Mouse (Mus musculus): ENCODE results near the gene Tenm2. TPM values are rescaled to one million over a fixed set of nuclear protein-coding genes. Genes with fewer than 3 reads are reported as not detected.

Gene Tenm2
- polyA plus RNA-seq, 1 experiment from 2014 or later = 5.5 TPM

DNA sequence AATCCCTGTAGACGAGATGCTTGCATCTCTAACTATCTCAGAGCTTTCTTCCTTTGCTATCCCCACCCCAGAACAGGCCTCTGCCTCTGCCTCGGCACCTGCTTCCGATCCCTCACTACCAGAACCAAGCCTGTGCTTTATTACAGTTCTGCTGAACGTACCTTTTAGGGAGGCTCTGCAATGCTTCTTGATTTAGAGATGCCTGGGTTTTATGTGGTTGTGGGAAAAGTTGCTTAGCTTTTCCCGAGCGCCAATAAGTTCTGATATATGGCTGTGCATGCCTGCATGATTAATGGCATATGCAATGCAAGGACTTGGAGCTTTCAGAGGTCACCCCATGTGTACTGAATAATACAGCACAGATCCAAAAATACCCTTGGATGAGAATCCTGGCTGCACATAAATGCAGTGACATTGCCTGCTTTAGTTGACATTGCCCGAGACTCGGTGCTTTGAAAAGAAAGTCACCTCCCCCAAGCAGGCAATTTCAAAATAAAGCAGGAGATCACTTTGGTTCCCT lies 1114.3 kb downstream of the Tenm2 start:
- Histone ChIP-seq H3K9ac (no peak overlapping the region), H3K27ac (replicated peaks) (no peak overlapping the region), H3K4me3 (replicated peaks) (no peak overlapping the region), H3K27me3 (no peaks in the 10 kb centered on the region), H3K4me2 (replicated peaks) (no peak overlapping the region), H3K36me3 (no peaks in the 10 kb centered on the region), H3K4me1 (0 out of 2 replicates have a peak, but pooled peaks cover 3% of the 10 kb centered on the region), H3K9me3 (replicated peaks) (no peaks in the 10 kb centered on the region)
- WGBS = 48% methylated on average over 8 of the region's 8 CpGs
- no peak for ATAC-seq (ENCODE audit: insufficient number of reproducible peaks, low FRiP score, low TSS enrichment, low read depth)

DNA sequence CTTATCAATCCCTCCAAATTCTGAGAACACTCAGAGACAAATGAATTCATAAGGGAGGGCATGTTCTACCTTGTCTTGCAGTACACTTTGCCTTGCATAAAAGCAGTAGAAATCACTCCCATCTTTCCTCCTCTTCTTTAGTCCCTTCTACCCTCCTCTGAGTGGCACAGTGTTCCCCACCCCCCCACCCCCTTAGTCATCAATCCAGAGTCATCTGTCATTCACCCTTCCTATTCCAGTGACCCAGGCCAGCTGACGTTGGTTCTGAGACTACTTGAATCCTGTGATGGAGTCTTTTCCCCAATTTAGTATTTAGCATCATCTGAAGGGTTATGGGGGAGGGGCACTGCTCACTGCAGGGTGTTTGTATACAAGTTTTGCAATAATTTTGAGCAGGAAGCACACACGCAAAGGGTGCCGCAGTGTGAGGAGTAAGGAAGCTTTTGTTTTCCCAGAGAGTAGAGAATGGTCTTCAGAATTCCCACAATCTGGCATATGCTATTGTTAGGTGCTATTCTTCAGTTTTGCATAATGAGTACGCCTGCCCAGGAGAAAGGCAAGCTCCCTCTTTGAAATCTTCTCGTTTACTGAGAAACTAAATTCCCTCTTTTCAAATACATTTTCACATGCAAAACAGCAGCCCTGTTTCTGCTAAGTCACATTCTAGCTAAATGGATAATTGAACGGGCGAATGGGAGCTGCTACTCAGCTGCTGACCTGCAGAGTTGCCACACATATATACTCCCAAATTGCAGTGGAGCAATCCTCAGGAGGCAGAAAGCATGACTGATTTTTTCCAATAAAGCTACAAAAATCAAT lies 1115.0 kb downstream of the Tenm2 start:
- no peak overlapping the region for H3K4me3 ChIP-seq (replicated peaks)
- WGBS = 55% methylated on average over 7 of the region's 7 CpGs
- H3K27me3 ChIP-seq = no peaks in the 10 kb centered on the region

DNA sequence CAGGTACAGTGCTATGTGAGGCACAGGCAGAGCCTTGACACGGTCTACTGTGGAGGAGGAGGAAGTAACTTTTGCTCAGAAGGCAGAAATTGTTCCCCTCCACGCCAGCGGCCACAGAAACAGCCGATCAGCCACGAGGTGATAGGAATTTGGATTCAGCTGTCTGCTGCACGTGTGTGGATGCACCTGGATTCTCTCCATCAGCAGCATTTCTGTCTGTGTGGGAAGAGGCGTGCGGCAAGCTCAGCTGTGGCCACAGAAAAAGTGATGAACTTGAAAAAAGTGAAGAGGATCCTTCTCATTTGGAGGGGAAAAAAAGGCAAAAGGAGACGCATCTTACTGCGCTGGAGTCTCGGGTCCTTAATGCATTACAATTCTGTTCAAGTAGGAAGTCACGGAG lies 1122.4 kb downstream of the Tenm2 start:
- H3K36me3 ChIP-seq = no peaks in the 10 kb centered on the region
- H3K4me2 ChIP-seq (replicated peaks) = no peak overlapping the region
- no peak overlapping the region for H3K4me3 ChIP-seq (replicated peaks)
- no peak overlapping the region for H3K27ac ChIP-seq (replicated peaks)
- H3K4me1 ChIP-seq = peaks cover 9% of the 10 kb centered on the region; the same call in 1 of the 2 replicates
- H3K9me3 ChIP-seq (replicated peaks) = no peaks in the 10 kb centered on the region
- H3K27me3 ChIP-seq = no peaks in the 10 kb centered on the region
- 79% methylated on average over 12 of the region's 12 CpGs for WGBS
- ATAC-seq (ENCODE audit: insufficient number of reproducible peaks, low FRiP score, low TSS enrichment, low read depth) = no peak
- H3K9ac ChIP-seq = no peak overlapping the region

More for the DNA sequence above, 1115.0 kb downstream of the Tenm2 start:
- 0 out of 2 replicates have a peak, but pooled peaks cover 3% of the 10 kb centered on the region for H3K4me1 ChIP-seq
- no peaks in the 10 kb centered on the region for H3K36me3 ChIP-seq
- no peak overlapping the region for H3K9ac ChIP-seq
- H3K9me3 ChIP-seq (replicated peaks) = no peaks in the 10 kb centered on the region
- H3K27ac ChIP-seq (replicated peaks) = no peak overlapping the region
- no peak overlapping the region for H3K4me2 ChIP-seq (replicated peaks)
- ATAC-seq (ENCODE audit: insufficient number of reproducible peaks, low FRiP score, low TSS enrichment, low read depth) = no peak

DNA sequence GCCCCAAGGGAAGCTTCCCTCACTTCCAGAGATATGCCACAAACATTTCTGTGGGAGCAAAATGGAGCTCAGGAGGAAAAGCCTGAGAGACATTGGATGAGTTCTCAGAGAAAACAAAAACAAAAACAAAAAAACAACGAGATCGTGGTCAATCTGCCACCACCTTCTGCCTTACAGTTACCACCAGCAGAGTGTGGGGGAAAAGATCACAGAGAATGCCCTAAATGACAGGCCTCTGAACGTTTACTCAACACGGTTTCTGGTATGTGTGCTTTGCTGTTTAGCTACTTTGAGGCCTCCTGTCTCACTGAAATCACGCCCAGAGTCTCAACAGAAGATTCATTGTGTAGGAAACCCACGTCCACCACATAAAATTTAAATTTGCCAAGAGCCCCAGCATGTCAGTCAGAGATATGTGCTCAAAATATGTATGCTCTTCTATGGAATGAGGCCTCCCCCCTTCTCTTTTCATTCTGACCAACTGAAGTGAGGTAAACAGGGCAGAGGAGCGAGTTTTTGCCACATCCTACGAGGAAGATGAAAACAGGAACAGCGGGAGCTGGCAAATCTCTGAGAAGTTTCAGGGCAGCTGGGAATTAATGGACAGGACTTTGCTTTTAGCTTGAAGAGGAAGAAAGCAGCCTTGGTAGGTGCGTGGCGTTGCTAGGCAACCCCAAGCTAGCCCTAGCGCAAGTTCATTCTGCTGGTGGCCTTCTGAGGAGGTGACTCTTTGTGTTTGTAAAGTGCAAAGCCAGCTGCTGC lies 1126.6 kb downstream of the Tenm2 start:
- WGBS = 30% methylated on average over 12 of the region's 12 CpGs
- Histone ChIP-seq H3K9ac (no peak overlapping the region), H3K4me2 (replicated peaks) (no peak overlapping the region), H3K9me3 (replicated peaks) (no peaks in the 10 kb centered on the region), H3K4me1 (peaks cover 9% of the 10 kb centered on the region; the same call in 1 of the 2 replicates), H3K27me3 (no peaks in the 10 kb centered on the region), H3K27ac (replicated peaks) (0 out of 2 replicates have a peak overlapping the region, but pooled peaks have one; percentile 4), H3K4me3 (replicated peaks) (no peak overlapping the region), H3K36me3 (no peaks in the 10 kb centered on the region)
- no peak for ATAC-seq (ENCODE audit: insufficient number of reproducible peaks, low FRiP score, low TSS enrichment, low read depth)

DNA sequence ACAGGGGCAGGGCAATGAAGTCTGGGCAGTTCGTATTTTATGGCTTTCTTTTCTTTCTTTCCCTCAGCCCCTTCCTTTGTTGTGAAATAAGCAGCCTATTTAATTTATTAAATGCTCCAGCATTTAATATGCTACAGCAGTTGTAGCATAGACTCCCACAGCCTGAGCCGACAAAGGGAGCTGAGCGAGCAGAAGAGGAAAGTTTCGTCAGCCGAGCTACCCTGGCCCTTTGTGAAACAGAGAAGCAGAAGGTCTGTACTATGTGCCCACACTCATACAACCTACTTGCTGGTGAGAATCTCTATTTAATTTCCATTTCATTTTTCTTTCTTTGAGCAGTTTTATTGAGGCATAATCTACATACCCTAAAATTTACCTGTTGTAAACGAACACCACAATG lies 1127.9 kb downstream of the Tenm2 start:
- Histone ChIP-seq H3K4me1 (peaks cover 9% of the 10 kb centered on the region; the same call in 1 of the 2 replicates), H3K4me2 (replicated peaks) (no peak overlapping the region), H3K27ac (replicated peaks) (no peak overlapping the region), H3K27me3 (no peaks in the 10 kb centered on the region), H3K4me3 (replicated peaks) (no peak overlapping the region), H3K9ac (no peak overlapping the region), H3K9me3 (replicated peaks) (no peaks in the 10 kb centered on the region), H3K36me3 (no peaks in the 10 kb centered on the region)
- ATAC-seq (ENCODE audit: insufficient number of reproducible peaks, low FRiP score, low TSS enrichment, low read depth) = no peak
- WGBS = 73% methylated on average over 6 of the region's 6 CpGs

DNA sequence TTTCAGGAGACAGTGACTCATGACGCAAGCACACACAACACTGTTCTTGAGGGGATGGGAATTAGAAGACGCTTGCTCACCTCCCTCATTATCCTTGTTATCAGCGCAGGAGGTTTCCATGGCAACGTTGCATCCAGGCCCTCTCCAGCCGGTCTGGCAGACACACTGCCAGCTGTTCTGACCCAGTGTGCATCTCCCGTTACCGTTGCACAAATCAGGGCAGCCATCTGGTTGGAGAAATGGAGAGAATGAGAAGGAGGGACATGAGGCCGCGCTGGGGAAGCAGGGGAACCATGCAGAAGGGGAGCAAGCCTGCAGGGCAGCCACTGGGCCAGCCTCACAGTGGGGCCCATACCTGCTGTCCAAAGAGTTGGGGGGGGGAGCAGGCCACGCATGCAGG lies 1129.1 kb downstream of the Tenm2 start:
- Histone ChIP-seq H3K36me3 (no peaks in the 10 kb centered on the region), H3K4me1 (peaks cover 9% of the 10 kb centered on the region; the same call in 1 of the 2 replicates), H3K27ac (replicated peaks) (no peak overlapping the region), H3K9me3 (replicated peaks) (no peaks in the 10 kb centered on the region), H3K4me3 (replicated peaks) (no peak overlapping the region), H3K4me2 (replicated peaks) (no peak overlapping the region), H3K27me3 (no peaks in the 10 kb centered on the region), H3K9ac (no peak overlapping the region)
- ATAC-seq (ENCODE audit: insufficient number of reproducible peaks, low FRiP score, low TSS enrichment, low read depth) = peak; percentile 35; the same call in 1 of the 2 replicates
- 33% methylated on average over 10 of the region's 10 CpGs for WGBS

DNA sequence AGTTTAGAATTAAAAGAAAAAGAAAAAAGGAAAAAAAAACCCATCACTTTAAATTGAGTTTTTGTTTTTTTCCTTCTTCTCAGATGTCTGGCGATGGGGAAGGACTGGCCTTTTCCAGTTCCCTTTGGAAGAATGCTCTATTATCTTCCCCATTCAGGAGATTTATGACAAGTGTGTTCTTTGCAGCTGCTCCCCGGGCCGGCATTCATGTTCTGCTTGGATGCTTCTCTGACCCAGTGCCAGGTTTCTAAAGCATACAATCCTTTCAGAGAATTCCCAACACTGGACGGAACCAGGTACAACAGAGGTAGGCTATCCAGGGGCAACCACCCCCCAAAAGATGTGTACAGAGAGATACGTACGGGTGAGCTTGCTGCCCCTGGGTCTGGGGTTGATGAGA lies 1132.2 kb downstream of the Tenm2 start:
- no peak for ATAC-seq (ENCODE audit: insufficient number of reproducible peaks, low FRiP score, low TSS enrichment, low read depth)

DNA sequence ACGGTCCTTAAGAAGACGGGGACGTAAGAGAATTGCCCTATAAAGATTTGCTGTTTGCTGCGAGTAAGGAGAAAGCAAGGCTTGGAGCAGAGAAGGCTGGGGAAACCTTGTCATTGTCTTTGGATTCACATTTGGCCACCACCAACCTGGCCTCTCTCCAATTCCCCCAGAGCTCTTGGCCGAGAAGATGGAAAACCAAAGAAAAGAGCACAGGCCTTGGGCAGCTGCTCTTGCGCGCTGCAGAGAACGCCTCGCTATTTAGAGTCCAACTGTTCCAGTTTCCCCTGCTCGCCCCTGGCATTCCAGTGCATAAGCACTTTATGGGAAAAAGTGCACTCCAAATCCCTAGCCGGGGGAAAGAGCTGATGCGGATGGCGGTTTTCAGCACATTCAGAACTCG lies 1139.5 kb downstream of the Tenm2 start:
- Histone ChIP-seq H3K9me3 (replicated peaks) (no peaks in the 10 kb centered on the region), H3K36me3 (no peaks in the 10 kb centered on the region), H3K27me3 (no peaks in the 10 kb centered on the region), H3K4me2 (replicated peaks) (no peak overlapping the region), H3K4me3 (replicated peaks) (no peak overlapping the region), H3K27ac (replicated peaks) (no peak overlapping the region; the same call in 1 of the 2 replicates), H3K9ac (no peak overlapping the region), H3K4me1 (peaks cover 5% of the 10 kb centered on the region; the same call in 1 of the 2 replicates)
- 68% methylated on average over 14 of the region's 14 CpGs for WGBS
- ATAC-seq (ENCODE audit: insufficient number of reproducible peaks, low FRiP score, low TSS enrichment, low read depth) = no peak

More for the DNA sequence above, 1132.2 kb downstream of the Tenm2 start:
- WGBS = 59% methylated on average over 6 of the region's 6 CpGs
- Histone ChIP-seq H3K27ac (replicated peaks) (no peak overlapping the region), H3K27me3 (no peaks in the 10 kb centered on the region), H3K4me3 (replicated peaks) (no peak overlapping the region), H3K4me1 (no peaks in the 10 kb centered on the region), H3K9ac (no peak overlapping the region), H3K4me2 (replicated peaks) (no peak overlapping the region), H3K9me3 (replicated peaks) (no peaks in the 10 kb centered on the region), H3K36me3 (no peaks in the 10 kb centered on the region)

DNA sequence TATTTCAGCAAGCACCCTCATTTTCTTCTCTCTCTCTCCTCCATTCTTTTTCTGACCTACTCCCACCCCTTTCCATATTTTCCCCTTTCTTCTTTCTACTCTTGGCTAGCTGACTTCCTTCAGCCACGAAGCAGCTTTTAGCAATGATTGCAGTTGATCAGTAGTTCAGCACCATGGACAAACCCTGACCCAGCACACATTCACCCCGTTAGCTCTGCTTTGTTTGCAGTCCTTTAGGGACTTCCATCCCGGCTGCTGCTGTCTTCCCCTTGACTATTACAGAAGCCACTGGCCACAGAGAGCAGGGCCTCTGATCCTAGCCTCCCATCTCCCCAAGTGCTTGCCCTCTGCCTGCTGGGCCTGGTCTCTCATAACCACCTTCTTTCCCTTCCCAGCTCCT lies 1145.6 kb downstream of the Tenm2 start:
- ATAC-seq (ENCODE audit: insufficient number of reproducible peaks, low FRiP score, low TSS enrichment, low read depth) = no peak
- Histone ChIP-seq H3K9ac (no peak overlapping the region), H3K27me3 (no peaks in the 10 kb centered on the region), H3K27ac (replicated peaks) (no peak overlapping the region), H3K4me2 (replicated peaks) (no peak overlapping the region), H3K36me3 (no peaks in the 10 kb centered on the region), H3K4me1 (no peaks in the 10 kb centered on the region), H3K4me3 (replicated peaks) (no peak overlapping the region), H3K9me3 (replicated peaks) (no peaks in the 10 kb centered on the region)
- WGBS = 6% methylated on average over 3 of the region's 3 CpGs

DNA sequence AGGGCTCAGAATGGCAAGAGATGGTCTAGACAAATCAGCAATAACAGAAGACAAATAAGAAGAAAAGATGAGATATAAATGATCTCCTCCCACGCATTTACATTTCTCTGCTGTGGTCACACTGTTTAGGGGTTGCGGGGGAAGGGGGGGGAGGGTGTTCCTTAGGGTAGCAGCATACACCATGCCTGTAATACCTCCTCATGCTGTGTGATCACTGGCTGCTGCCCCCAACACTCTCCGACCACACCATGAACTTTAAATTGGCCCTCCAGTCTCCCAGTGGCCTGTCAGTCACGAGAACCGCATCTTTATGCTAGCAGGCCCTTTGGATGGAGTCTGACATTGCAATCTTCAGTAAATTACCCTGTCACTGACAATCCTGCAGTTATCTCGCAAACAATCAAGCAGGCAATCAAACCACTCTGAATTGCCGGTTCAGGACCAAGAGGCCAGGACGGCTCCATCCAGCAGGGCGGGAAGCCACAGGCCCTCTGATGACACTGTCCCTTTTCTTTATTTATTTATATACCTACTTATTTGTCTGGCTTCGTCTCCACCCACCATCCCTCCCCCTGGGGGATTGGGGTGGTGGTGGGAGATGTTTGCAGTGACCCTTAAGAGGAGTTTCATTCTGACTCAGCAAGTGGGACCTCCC lies 1154.2 kb downstream of the Tenm2 start:
- H3K9ac ChIP-seq = no peak overlapping the region
- WGBS = 48% methylated on average over 10 of the region's 10 CpGs
- no peak overlapping the region for H3K27ac ChIP-seq (replicated peaks)
- no peak overlapping the region for H3K4me3 ChIP-seq (replicated peaks)
- H3K36me3 ChIP-seq = no peaks in the 10 kb centered on the region
- H3K9me3 ChIP-seq (replicated peaks) = no peaks in the 10 kb centered on the region
- H3K4me1 ChIP-seq = 0 out of 2 replicates have a peak, but pooled peaks cover 3% of the 10 kb centered on the region
- peak; percentile 52; the same call in 1 of the 2 replicates for ATAC-seq (ENCODE audit: insufficient number of reproducible peaks, low FRiP score, low TSS enrichment, low read depth)
- no peaks in the 10 kb centered on the region for H3K27me3 ChIP-seq
- H3K4me2 ChIP-seq (replicated peaks) = no peak overlapping the region

DNA sequence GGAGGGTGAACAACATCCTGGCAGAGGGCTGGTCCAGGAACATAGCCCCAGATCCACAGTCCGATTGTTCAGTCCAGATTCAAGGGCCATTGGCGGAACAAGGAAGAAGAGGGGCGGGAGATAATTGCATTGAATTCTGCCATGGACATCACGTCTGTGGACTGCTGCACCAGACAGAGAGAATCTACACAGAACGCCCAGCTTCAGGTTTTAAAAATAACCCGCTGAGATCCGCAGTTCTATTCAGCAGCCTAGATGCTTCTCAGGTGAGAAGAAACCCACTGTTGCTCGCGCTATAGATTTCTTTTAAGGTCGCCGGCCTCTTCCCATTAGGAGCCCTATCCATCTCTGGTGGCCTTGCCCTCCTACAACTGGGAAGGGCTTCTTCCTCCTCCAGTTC lies 1155.0 kb downstream of the Tenm2 start:
- Histone ChIP-seq H3K27me3 (no peaks in the 10 kb centered on the region), H3K36me3 (no peaks in the 10 kb centered on the region), H3K4me2 (replicated peaks) (no peak overlapping the region), H3K4me1 (0 out of 2 replicates have a peak, but pooled peaks cover 3% of the 10 kb centered on the region), H3K9ac (no peak overlapping the region), H3K4me3 (replicated peaks) (no peak overlapping the region), H3K27ac (replicated peaks) (no peak overlapping the region), H3K9me3 (replicated peaks) (no peaks in the 10 kb centered on the region)
- ATAC-seq (ENCODE audit: insufficient number of reproducible peaks, low FRiP score, low TSS enrichment, low read depth) = no peak
- WGBS = 65% methylated on average over 11 of the region's 11 CpGs
